Mouse (Mus musculus) CH12.LX (cell line): ENCODE data around the gene Sft2d1. TPM values are rescaled to one million over a fixed set of nuclear protein-coding genes. Genes with fewer than 3 reads are reported as not detected.

Experiments used
- DNase-seq: peaks from one replicate; pipeline ENCODE4 v3.0.0-alpha.2; 2013; ENCODE audit errors: extremely low read depth
- H3K27ac ChIP-seq: 2 replicates; pipeline ENCODE4 v1.5.1; 2012; ENCODE audit warnings: low read depth, mild to moderate bottlenecking, control low read depth, moderate library complexity; ENCODE audit not compliant: insufficient read depth
- H3K27me3 ChIP-seq: replicated peaks from 2 replicates; pipeline ENCODE3; 2012; ENCODE audit warnings: inconsistent platforms
- H3K36me3 ChIP-seq, 2 experiments: replicated peaks in 1 of 2; 2 replicates each; pipeline versions ENCODE3 to v1.6.1; 2012; ENCODE audit warnings: inconsistent platforms in 1 of 2, low read length in 1 of 2, mild to moderate bottlenecking in 1 of 2, mixed read lengths in 1 of 2, moderate library complexity in 1 of 2; ENCODE audit not compliant: control insufficient read depth in 1 of 2, insufficient read depth in 1 of 2
- H3K4me1 ChIP-seq, 2 experiments: 2 replicates each; pipeline ENCODE4 v1.6.1; 2012; ENCODE audit warnings: inconsistent platforms in 1 of 2, moderate library complexity in 1 of 2; ENCODE audit not compliant: insufficient read depth in 2 of 2, control insufficient read depth in 1 of 2
- H3K4me2 ChIP-seq: 2 replicates; pipeline ENCODE4 v1.6.1; 2012; ENCODE audit warnings: low read depth, mild to moderate bottlenecking, control low read depth; ENCODE audit not compliant: poor library complexity, insufficient read depth, severe bottlenecking
- H3K4me3 ChIP-seq, 3 experiments: fragments of 150-350 bp in 1 of 3; sonication (generic) in 1 of 3; replicated peaks in 1 of 3; 2 replicates each; pipeline versions ENCODE3 to v1.5.1; 2011 to 2012; ENCODE audit warnings: low read depth in 2 of 3, low read length in 2 of 3, mild to moderate bottlenecking in 2 of 3, moderate library complexity in 2 of 3, control low read depth in 1 of 3, improper control_type of control experiment in 1 of 3, inconsistent platforms in 1 of 3, mixed read lengths in 1 of 3; ENCODE audit not compliant: poor library complexity in 1 of 3
- H3K79me2 ChIP-seq: replicated peaks from 2 replicates; pipeline ENCODE4 v1.6.1; 2012; ENCODE audit warnings: mild to moderate bottlenecking, moderate library complexity; ENCODE audit not compliant: control insufficient read depth, poor library complexity, insufficient read depth, severe bottlenecking; ENCODE audit errors: extremely low read depth
- H3K9ac ChIP-seq: 2 replicates; pipeline ENCODE4 v1.6.1; 2012; ENCODE audit warnings: low read depth, mild to moderate bottlenecking, control low read depth, moderate library complexity; ENCODE audit not compliant: insufficient read depth
- H3K9me3 ChIP-seq: replicated peaks from 2 replicates; pipeline ENCODE3; 2012; ENCODE audit warnings: low read length, inconsistent platforms, mixed read lengths
- BHLHE40 ChIP-seq: IDR thresholded peaks from 2 replicates; pipeline ENCODE4 v1.6.1; 2011; ENCODE audit warnings: mild to moderate bottlenecking, low read depth, low read length, improper control_type of control experiment
- CHD1 ChIP-seq: IDR thresholded peaks from 2 replicates; pipeline ENCODE4 v1.6.1; 2012; ENCODE audit warnings: low read depth, low read length, improper control_type of control experiment, inconsistent platforms
- CHD2 ChIP-seq: IDR thresholded peaks from 2 replicates; pipeline ENCODE4 v1.6.1; 2011; ENCODE audit warnings: low read length, improper control_type of control experiment
- E2F4 ChIP-seq: IDR thresholded peaks from 2 replicates; pipeline ENCODE4 v1.6.1; 2011; ENCODE audit warnings: low read depth, low read length, improper control_type of control experiment; ENCODE audit not compliant: insufficient replicate concordance
- EP300 ChIP-seq: IDR thresholded peaks from 2 replicates; pipeline ENCODE4 v1.6.1; 2011; ENCODE audit warnings: low read length, improper control_type of control experiment
- ETS1 ChIP-seq: conservative IDR thresholded peaks from 2 replicates; pipeline ENCODE4 v1.6.1; 2012; ENCODE audit warnings: low read depth, mild to moderate bottlenecking, inconsistent platforms, low read length, improper control_type of control experiment, moderate library complexity
- IRF4 ChIP-seq: IDR thresholded peaks from 2 replicates; pipeline ENCODE4 v1.6.1; 2014; ENCODE audit warnings: low read depth, mild to moderate bottlenecking, inconsistent platforms, low read length, improper control_type of control experiment
- JUN ChIP-seq: IDR thresholded peaks from 2 replicates; pipeline ENCODE4 v1.6.1; 2011; ENCODE audit warnings: low read depth, mild to moderate bottlenecking, low read length, improper control_type of control experiment, moderate library complexity; ENCODE audit not compliant: insufficient read depth
- JUND ChIP-seq: conservative IDR thresholded peaks from 2 replicates; pipeline ENCODE4 v1.6.1; 2011; ENCODE audit warnings: low read depth, low read length, improper control_type of control experiment
- KAT2A ChIP-seq: IDR thresholded peaks from 2 replicates; pipeline ENCODE4 v1.6.1; 2012; ENCODE audit warnings: low read length, improper control_type of control experiment, inconsistent platforms; ENCODE audit not compliant: insufficient replicate concordance
- MAFK ChIP-seq: IDR thresholded peaks from 2 replicates; pipeline ENCODE4 v1.6.1; 2011; ENCODE audit warnings: low read length, improper control_type of control experiment; ENCODE audit not compliant: insufficient replicate concordance
- MEF2A ChIP-seq: IDR thresholded peaks from 2 replicates; pipeline ENCODE4 v1.6.1; 2014; ENCODE audit warnings: low read depth, mild to moderate bottlenecking, inconsistent platforms, low read length, improper control_type of control experiment, borderline replicate concordance
- MYC ChIP-seq: IDR thresholded peaks from 2 replicates; pipeline ENCODE4 v1.6.1; 2011; ENCODE audit warnings: low read depth, mild to moderate bottlenecking, improper control_type of control experiment, low read length
- PAX5 ChIP-seq: IDR thresholded peaks from 2 replicates; pipeline ENCODE4 v1.6.1; 2012; ENCODE audit warnings: low read length, inconsistent platforms, mixed read lengths
- POLR2AphosphoS2 ChIP-seq: IDR thresholded peaks from 2 replicates; pipeline ENCODE4 v1.6.1; 2011; ENCODE audit warnings: low read depth, low read length, improper control_type of control experiment
- RCOR1 ChIP-seq: conservative IDR thresholded peaks from 2 replicates; pipeline ENCODE4 v1.6.1; 2012; ENCODE audit warnings: low read depth, mild to moderate bottlenecking, inconsistent platforms, low read length, improper control_type of control experiment
- SMC3 ChIP-seq: IDR thresholded peaks from 2 replicates; pipeline ENCODE4 v1.6.1; 2011; ENCODE audit warnings: low read depth, low read length, improper control_type of control experiment
- TBP ChIP-seq: conservative IDR thresholded peaks from 2 replicates; pipeline ENCODE4 v1.6.1; 2011; ENCODE audit warnings: low read depth, low read length, improper control_type of control experiment
- UBTF ChIP-seq: IDR thresholded peaks from 2 replicates; pipeline ENCODE4 v1.6.1; 2012; ENCODE audit warnings: low read depth, mild to moderate bottlenecking, inconsistent platforms, low read length, improper control_type of control experiment, moderate library complexity
- USF1 ChIP-seq: IDR thresholded peaks from 2 replicates; pipeline ENCODE4 v1.6.1; 2014; ENCODE audit warnings: low read depth, mild to moderate bottlenecking, inconsistent platforms, low read length, improper control_type of control experiment
- USF2 ChIP-seq: conservative IDR thresholded peaks from 2 replicates; pipeline ENCODE4 v1.6.1; 2011; ENCODE audit warnings: low read depth, low read length, improper control_type of control experiment
- ZC3H11A ChIP-seq: IDR thresholded peaks from 2 replicates; pipeline ENCODE4 v1.6.1; 2012; ENCODE audit warnings: low read depth, mild to moderate bottlenecking, inconsistent platforms, low read length, improper control_type of control experiment
- ZKSCAN1 ChIP-seq: IDR thresholded peaks from 2 replicates; pipeline ENCODE4 v1.6.1; 2012; ENCODE audit warnings: low read depth, inconsistent platforms, low read length, improper control_type of control experiment, borderline replicate concordance
- ZMIZ1 ChIP-seq: IDR thresholded peaks from 2 replicates; pipeline ENCODE4 v1.6.1; 2012; ENCODE audit warnings: low read depth, mild to moderate bottlenecking, inconsistent platforms, low read length, improper control_type of control experiment
- ZNF384 ChIP-seq: IDR thresholded peaks from 2 replicates; pipeline ENCODE4 v1.6.1; 2012; ENCODE audit warnings: low read depth, low read length, improper control_type of control experiment, inconsistent platforms
- dilution Hi-C: fragments of 300-500 bp; cut with MboI; formaldehyde crosslinking; loops from 2 replicates; pipeline ENCODE4 v1.14.3; 2020; ENCODE audit warnings: low sequenced_read_pairs; ENCODE audit not compliant: extremely low pct_unique_long_range_greater_than_20kb, extremely low pct_ligation_motif_present
- in situ Hi-C: fragments of 300-500 bp; cut with MboI; formaldehyde crosslinking; loops from 3 replicates; pipeline ENCODE4 v1.14.3; 2019; ENCODE audit warnings: low sequenced_read_pairs, low pct_ligation_motif_present, low pct_unique_long_range_greater_than_20kb, mixed read lengths
- polyA plus RNA-seq: library from polyadenylated mRNA; unstranded; fragments of >175 nt; gene quantifications from 2 replicates; pipeline ENCODE4 v1.2.1, GENCODE M21; 2012; ENCODE audit warnings: low read depth; ENCODE audit not compliant: insufficient read length
- total RNA-seq, 2 experiments: library from RNA; depleted of rRNA; stranded (reverse); fragments of 300-350 nt in 1 of 2; fragments of >200 nt in 1 of 2; gene quantifications; 2 replicates each; pipeline ENCODE4 v1.2.3; 2012 to 2014

Gene Sft2d1
- total and polyA plus RNA-seq, 3 experiments: 71.7 to 121 (median 75.1) TPM

- no peak overlapping the region for H3K4me3 ChIP-seq
- no peak overlapping the region for H3K27ac ChIP-seq
- peaks cover 11% of the 10 kb centered on the region for H3K9me3 ChIP-seq
- in situ Hi-C loops: loop anchor here (5.0 kb wide), 1 partner anchor 34 kb away; no protein-coding TSS in a partner anchor
- no peaks in the 10 kb centered on the region for H3K79me2 ChIP-seq
- no peak overlapping the region for H3K9ac ChIP-seq
- DNase-seq: no peak
- no peak overlapping the region for H3K4me2 ChIP-seq
- peaks cover 7% of the 10 kb centered on the region for H3K27me3 ChIP-seq
- TF ChIP-seq PAX5 (no peak), UBTF (no peak), MAFK (no peak), RCOR1 (no peak), IRF4 (no peak), TBP (no peak), EP300 (no peak), ETS1 (no peak)
- no peaks in the 10 kb centered on the region for H3K36me3 ChIP-seq
- no peaks in the 10 kb centered on the region for H3K4me1 ChIP-seq
- dilution Hi-C loops: no loop called here
These were observed 40.2 kb downstream of the Sft2d1 start for GRCm38 (mm10) chr17:8351088-8351487.

- H3K4me1 ChIP-seq: no peaks in the 10 kb centered on the region
- no peak within 1 kb of the TSS for H3K9ac ChIP-seq
- H3K9me3 ChIP-seq: peaks cover 11% of the 10 kb centered on the region
- H3K4me3 ChIP-seq: no peak within 1 kb of the TSS
- dilution Hi-C loops (no loop called here), in situ Hi-C loops (no loop called here)
- no peaks in the 10 kb centered on the region for H3K36me3 ChIP-seq
- no peaks in the 10 kb centered on the region for H3K79me2 ChIP-seq
- no peak within 1 kb of the TSS for H3K27ac ChIP-seq
- H3K27me3 ChIP-seq: peaks cover 18% of the 10 kb centered on the region
- DNase-seq: no peak
- H3K4me2 ChIP-seq: no peak within 1 kb of the TSS
- TF ChIP-seq JUND (no peak), USF1 (no peak), USF2 (no peak), ZMIZ1 (no peak), E2F4 (no peak), JUN (no peak), BHLHE40 (no peak), CHD2 (no peak), KAT2A (no peak), MEF2A (no peak), ZNF384 (no peak), CHD1 (no peak), SMC3 (no peak), TBP (no peak), POLR2AphosphoS2 (no peak), ZC3H11A (no peak), MYC (no peak), ZKSCAN1 (no peak)
These were observed 44.8 kb downstream of the Sft2d1 start, which contains the start of gene T2 for GRCm38 (mm10) chr17:8355692-8356091. TSS of gene T2 (plus strand) at chr17:8355992.
